Comparison of ENCODE assay signal across 25 mouse cellular contexts in the genomic region with DNA sequence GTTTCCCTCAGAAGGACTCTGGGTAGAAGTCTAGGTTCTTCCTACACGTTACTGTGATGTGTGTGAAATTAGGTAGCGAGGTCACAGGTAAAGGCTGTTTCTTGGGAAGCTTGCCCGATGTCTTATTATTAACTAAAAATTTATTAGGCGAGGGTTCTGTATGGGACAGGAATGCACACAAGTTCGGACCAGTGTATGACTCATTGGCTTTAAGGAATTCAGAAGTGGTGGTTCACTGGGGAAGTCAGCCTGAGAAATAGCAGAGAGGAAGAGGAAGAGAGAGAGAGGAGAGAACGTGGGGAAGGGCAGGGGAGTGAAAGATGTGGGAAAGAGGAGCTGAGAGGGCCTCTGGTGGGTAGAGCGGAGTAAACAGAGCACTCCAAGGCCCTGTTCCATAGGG.
A peak's percentile ranks its signal among the peaks of the same experiment; 100 is the strongest.
DNase-seq lines count a peak whose midpoint lies in the region; ATAC-seq and TF ChIP-seq lines count a peak whose summit lies in the region.
"Had no signal": no experiment of that assay in that cellular context is flagged by ENCODE, and none has a peak within 500 bp of the region (broad histone marks: within the 10 kb centered on the region; RNA-seq: fewer than 3 reads in every experiment).

No protein-coding gene starts in this region.

- DNase-seq in heart, postnatal 36 days = no peak
- peak; percentile 43 for DNase-seq in kidney, adult 2 months
- DNase-seq in kidney, postnatal 14 days = no peak
- DNase-seq in 3134 (ENCODE audit: extremely low read depth, insufficient read length, low spot score) (peak; percentile 18), NIH3T3 (ENCODE audit: low read depth) (peak; percentile 50)
- no peak for DNase-seq in right cerebral cortex, postnatal 10 days (ENCODE audit: low spot score in 2 of 2)
- DNase-seq: cerebellum, adult 2 months; cerebellum, postnatal 25 days; gastrocnemius, postnatal 36 days; kidney, postnatal 10 days; liver, postnatal 0 days; lung, postnatal 14 days; thymus, adult 18-20 months; thymus, postnatal 4 days had no signal

- no peaks in the 10 kb centered on the region for H3K27me3 ChIP-seq in heart, embryonic 12.5 days (replicated peaks)
- no peaks in the 10 kb centered on the region for H3K27me3 ChIP-seq in kidney, adult 2 months (replicated peaks; ENCODE audit: control insufficient read depth, insufficient read depth, low read length)
- H3K27me3 ChIP-seq: embryonic facial prominence, embryonic 12.5 days; forebrain, embryonic 13.5 days; intestine, embryonic 15.5 days; limb, embryonic 12.5 days; midbrain, embryonic 13.5 days had no signal

- 72% methylated on average over 7 of the region's 7 CpGs for whole genome bisulfite sequencing in heart, embryonic 12.5 days
- 41% methylated on average over 7 of the region's 7 CpGs for WGBS in kidney, adult 2 months

- no peak for TF ChIP-seq POLR2A in kidney, adult 2 months (IDR thresholded peaks at IDR 0.05; ENCODE audit: low read depth, low read length)

- H3K36me3 ChIP-seq in heart, embryonic 12.5 days = no peaks in the 10 kb centered on the region
- no peaks in the 10 kb centered on the region for H3K36me3 ChIP-seq in kidney, adult 2 months (ENCODE audit: control insufficient read depth, insufficient read depth, low read length)
- H3K36me3 ChIP-seq: embryonic facial prominence, embryonic 12.5 days; intestine, embryonic 15.5 days; limb, embryonic 12.5 days; midbrain, embryonic 13.5 days had no signal

- ATAC-seq in heart, embryonic 12.5 days (ENCODE audit: insufficient number of reproducible peaks, low FRiP score) = no peak
- ATAC-seq in erythroblast, adult 5-6 weeks (replicated peaks; ENCODE audit: low FRiP score, poor library complexity, severe bottlenecking) = no peak
- ATAC-seq: forebrain, embryonic 13.5 days; hindbrain, embryonic 16.5 days; intestine, embryonic 15.5 days; liver, postnatal 0 days; midbrain, embryonic 13.5 days had no signal

- H3K4me1 ChIP-seq in heart, embryonic 12.5 days (replicated peaks) = peaks cover 50% of the 10 kb centered on the region
- H3K4me1 ChIP-seq in kidney, adult 2 months (ENCODE audit: control insufficient read depth, insufficient read depth, low read length) = peaks cover 2% of the 10 kb centered on the region; the same call in 1 of the 2 replicates
- H3K4me1 ChIP-seq: embryonic facial prominence, embryonic 12.5 days; forebrain, embryonic 13.5 days; midbrain, embryonic 13.5 days had no signal

- no peak overlapping the region for H3K4me2 ChIP-seq in heart, embryonic 12.5 days
- H3K4me2 ChIP-seq: embryonic facial prominence, embryonic 12.5 days; forebrain, embryonic 13.5 days; intestine, embryonic 15.5 days; limb, embryonic 12.5 days; liver, embryonic 11.5 days; midbrain, embryonic 13.5 days had no signal

- H3K9ac ChIP-seq in heart, embryonic 12.5 days = no peak overlapping the region
- H3K9ac ChIP-seq: embryonic facial prominence, embryonic 12.5 days; forebrain, embryonic 13.5 days; intestine, embryonic 15.5 days; limb, embryonic 12.5 days; liver, postnatal 0 days; midbrain, embryonic 13.5 days had no signal

- no peak for TF ChIP-seq CTCF in kidney, adult 2 months (conservative IDR thresholded peaks at IDR 0.05; ENCODE audit: insufficient read depth, insufficient read length, low read depth, low read length)

- 0 out of 2 replicates have a peak overlapping the region, but pooled peaks have one; percentile 55 for H3K27ac ChIP-seq in heart, embryonic 12.5 days (ENCODE audit: poor library complexity, severe bottlenecking)
- peak overlapping the region; percentile 68 for H3K27ac ChIP-seq in kidney, adult 2 months (ENCODE audit: insufficient read depth, low read depth, low read length)
- H3K27ac ChIP-seq: embryonic facial prominence, embryonic 12.5 days; forebrain, embryonic 13.5 days; intestine, embryonic 15.5 days; layer of hippocampus, adult 2 months; midbrain, embryonic 13.5 days had no signal

- no peak overlapping the region for H3K4me3 ChIP-seq in heart, embryonic 12.5 days
- no peak overlapping the region for H3K4me3 ChIP-seq in kidney, adult 2 months (ENCODE audit: insufficient read depth, low read depth, low read length)
- H3K4me3 ChIP-seq: embryonic facial prominence, embryonic 12.5 days; forebrain, embryonic 13.5 days; intestine, embryonic 15.5 days; layer of hippocampus, adult 2 months; limb, embryonic 12.5 days; megakaryocyte, embryonic 14.5 days; midbrain, embryonic 13.5 days had no signal

- H3K9me3 ChIP-seq in heart, embryonic 12.5 days (replicated peaks) = no peaks in the 10 kb centered on the region
- H3K9me3 ChIP-seq: embryonic facial prominence, embryonic 12.5 days; forebrain, embryonic 13.5 days; intestine, embryonic 15.5 days; limb, embryonic 12.5 days; midbrain, embryonic 13.5 days had no signal

- intact Hi-C loops in heart, postnatal 36 days (cut with DNase I) = no loop called here

Comparison
In these comparisons a context has a peak if more than half of its experiments do, and no peak if none do; other contexts are left out.
1. DNase-seq: peak in kidney, adult 2 months (single experiment), 3134 (single experiment) and NIH3T3 (single experiment); none in heart, postnatal 36 days (0 of 2), kidney, postnatal 14 days (single experiment) and right cerebral cortex, postnatal 10 days (0 of 2).